Mouse (Mus musculus) layer of hippocampus, postnatal 25 days (tissue): Measurements from ENCODE around the gene Slc16a5. TPM values are rescaled to one million over a fixed set of nuclear protein-coding genes. Genes with fewer than 3 reads are reported as not detected.

Experiments
- DNase-seq, 2 experiments: peaks; one replicate each; pipeline ENCODE4 v3.0.0; 2022; ENCODE audit warnings: mixed read lengths in 2 of 2, low spot score in 1 of 2; ENCODE audit errors: extremely low spot score in 1 of 2
- total RNA-seq, 2 experiments: library from RNA; stranded (reverse); gene quantifications; 2 replicates each; pipeline ENCODE4 v1.2.3; 2021

The Slc16a5 gene
- not detected for total RNA-seq

DNA sequence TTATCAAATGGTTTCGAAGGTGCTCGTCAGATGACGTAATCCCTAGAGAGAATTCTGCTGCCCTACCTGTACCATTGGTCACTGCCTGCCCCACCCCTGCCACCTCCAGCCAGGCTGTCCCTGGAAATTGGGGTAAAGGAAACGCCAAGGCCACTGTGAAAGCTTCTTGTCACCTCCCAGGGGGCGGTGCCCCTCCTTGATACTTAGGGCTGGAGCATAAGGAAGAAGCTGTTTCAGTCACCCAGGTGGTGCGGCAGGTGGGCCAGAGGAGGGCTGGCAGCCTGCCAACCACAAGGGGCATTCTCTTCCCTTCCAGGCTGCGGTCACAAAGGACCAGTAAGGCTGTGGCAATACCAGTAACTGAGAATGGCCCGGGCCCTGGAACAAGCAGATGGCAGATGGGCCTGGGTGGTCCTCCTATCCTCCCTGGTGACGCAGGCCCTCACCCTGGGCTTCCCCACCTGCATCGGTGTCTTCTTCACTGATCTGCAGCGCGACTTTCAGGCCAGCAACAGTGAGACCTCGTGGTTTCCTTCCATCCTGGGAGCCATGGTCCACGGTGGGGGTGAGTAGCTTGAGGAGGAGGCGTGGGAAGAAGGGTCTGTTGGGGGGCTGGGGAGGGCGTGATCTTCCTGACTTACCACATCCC lies at the start of gene Slc16a5:
TSS of gene Slc16a5 (plus strand) at position 232 of the 649 bp plus-strand sequence.
- no peak for DNase-seq

GRCm38 (mm10) chr11:115419531-115420237 lies 42.6 kb upstream of the Slc16a5 start, which contains the start of the genes Atp5h and Kctd2:
Gene Atp5h, minus strand, starts transcription at chr11:115419962.
Gene Kctd2, plus strand, starts transcription at chr11:115420128.
- DNase-seq, result peak; percentile 80 to 91

DNA sequence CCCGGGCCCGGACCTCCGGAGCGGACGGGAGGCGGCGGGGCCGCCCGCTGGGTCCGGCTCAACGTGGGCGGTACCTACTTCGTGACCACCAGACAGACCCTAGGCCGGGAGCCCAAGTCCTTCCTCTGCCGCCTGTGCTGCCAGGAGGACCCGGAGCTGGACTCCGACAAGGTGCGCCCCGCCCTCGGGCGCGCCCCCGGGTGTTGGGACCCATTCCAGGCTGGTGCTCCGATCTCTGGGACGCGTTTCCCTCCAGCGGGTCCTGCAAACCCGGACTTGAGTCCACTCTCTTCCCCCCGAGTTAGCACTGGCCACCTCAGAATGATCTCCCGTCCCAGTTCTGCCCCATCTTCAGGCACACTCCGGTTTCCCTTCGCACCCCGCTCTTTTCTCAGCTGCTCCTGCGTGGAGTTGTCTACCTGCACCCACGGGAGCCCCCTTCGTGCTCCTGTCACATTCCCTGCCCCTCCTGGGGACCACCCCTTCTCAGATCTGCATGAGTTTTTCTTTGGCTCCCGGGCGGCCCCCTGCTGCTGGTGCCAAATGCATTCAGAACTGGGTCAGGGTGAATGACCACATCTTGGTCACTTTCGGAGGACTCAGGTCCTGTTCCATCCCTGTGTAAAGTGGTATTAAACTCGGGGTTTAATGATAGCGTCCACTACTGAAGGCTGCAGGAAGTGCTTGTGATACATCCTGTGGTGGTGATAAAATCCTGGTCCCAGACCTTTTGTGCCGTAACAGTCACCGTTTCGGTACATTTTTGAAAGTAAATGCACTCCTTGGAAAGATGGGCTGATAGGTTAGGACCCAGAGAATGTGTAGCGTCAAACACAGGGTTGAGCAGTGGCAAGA lies 41.7 kb upstream of the Slc16a5 start:
- peak; percentile 40 to 53 for DNase-seq

DNA sequence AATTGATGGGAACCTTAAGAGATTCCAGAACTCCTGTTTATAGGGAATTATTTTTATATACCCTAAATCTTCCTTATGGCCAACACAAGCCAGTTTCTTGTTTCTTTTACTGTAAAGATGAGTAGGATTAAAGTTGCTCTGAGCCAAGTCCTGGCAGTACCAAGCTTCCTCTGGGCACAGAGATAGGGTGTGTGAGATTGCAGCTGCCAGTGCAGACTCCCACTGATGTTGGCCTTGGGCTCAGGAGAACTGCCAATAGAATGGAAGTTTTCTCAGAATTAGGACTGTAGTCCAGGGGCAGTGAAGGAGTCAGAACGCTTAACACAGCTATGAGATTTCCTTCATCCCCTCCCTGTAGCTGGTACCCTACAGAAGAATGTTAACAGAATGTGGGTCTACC lies 40.9 kb upstream of the Slc16a5 start:
- DNase-seq, result no peak

DNA sequence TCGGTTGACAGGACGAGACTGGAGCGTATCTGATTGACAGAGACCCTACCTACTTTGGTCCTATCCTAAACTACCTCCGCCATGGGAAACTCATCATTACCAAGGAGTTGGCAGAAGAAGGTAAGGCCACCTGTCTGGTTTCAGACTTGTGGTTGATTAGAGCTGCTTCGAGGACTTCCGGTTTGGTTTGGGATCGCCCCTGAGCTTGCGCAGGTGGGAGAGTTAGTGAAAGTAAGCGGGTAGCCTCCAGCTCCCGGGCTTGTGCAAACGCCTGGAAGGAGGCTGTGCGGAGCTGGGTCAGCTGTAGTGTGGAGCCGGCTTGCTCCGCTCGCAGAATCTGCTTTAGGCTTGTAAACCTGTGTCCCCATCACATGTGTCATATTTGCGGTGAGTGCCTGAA lies 40.3 kb upstream of the Slc16a5 start:
- no peak for DNase-seq

- DNase-seq, result no peak
These were observed 39.2 kb upstream of the Slc16a5 start for GRCm38 (mm10) chr11:115423091-115423490.

DNA sequence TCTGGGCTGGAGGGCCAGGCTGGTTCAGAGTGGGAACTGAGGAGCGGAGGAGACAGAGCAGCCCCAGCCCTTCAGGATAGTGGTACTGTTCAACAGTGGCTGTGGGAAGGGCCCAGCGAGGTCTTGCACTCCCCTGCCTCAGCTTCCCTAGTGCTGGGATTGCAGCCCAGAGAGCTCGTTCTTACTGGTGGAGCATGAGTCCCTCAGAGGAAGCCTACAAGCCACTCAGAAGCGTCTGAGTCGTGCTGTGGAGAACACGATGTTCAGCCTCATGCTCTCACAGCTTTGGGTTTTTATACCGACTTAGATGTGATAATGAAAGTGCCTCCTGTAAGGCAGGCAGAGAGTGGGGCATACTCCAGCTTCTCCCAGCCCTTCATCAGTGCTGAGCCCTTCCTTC lies 37.6 kb upstream of the Slc16a5 start:
- DNase-seq, result no peak

DNA sequence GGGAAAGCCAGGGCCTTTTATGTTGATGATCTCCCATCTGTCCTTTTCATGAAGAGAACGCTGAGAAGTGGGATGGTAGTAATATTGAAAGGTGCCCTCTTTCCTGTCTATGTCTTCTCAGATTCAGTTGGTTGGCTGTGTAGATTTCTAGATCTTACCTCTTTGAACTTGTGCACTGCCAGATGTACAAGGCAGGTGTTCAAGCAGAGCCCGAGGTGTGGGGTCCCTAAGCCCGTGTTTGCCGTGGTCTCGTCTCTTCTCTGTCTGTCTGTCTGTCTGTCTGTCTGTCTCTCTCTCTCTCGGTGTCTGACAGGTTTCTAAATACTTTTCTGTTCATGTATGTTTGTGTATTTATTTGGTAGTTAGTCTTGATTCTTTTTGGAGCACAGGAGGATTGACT lies 36.6 kb upstream of the Slc16a5 start:
- no peak for DNase-seq

DNA sequence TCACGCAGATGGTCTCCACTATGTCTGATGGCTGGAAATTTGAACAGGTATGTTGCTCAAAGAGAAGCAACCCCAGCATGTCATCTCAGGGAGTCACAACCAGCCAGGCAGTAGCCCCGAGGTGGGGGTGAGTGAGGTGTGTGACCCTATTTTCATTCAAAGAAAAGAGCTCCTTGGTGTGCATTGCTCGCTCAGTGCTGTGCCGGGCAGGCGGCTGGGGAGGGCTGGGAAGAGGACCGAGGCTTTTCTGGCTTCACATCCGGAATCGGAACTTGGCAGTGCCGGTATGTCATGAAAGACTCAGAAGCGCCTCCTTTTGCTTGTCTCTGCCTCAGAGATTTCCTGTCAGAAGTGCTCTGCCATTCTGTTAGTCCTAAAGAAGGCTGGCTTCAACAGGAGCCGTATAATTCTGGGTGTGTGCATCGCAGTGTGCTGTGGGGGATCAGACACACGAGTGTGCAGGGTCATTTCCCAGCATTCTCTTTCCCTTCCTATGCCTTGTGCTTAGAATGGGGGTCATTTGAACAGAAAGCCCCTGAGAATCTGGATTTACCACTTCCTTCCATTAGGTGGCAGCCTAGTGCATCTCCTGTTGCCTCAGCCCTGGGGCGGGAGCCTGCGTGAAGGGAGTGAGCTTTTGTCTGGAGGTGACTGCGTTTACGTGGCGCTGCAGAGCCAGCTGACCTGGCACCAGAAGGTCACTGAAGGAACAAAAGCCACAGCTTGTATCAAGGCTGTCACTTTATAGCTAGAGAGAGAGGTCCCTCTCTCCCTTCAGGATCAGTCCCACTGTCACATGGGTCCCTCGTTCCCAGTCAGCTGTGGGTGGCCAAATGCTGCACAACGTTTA lies 34.6 kb upstream of the Slc16a5 start:
- peak; percentile 43 to 55 for DNase-seq

DNA sequence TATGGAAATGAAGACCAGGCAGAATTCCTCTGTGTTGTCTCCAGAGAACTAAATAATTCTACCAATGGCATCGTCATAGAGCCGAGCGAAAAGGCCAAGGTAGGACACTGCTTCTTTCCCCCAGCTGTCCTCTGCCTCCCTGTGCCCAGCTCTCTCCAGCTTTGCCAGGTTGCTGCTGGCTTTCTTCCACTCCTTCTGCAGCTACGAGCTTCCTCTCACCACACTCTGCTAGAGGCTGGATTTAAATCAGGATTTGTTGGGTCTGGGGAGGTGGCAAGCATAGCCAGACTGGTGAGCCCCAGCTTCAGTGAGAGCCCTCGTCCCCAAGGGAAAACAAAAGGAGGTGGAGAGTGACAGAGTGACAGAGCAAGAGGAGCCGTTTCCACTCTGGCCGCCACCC lies 33.0 kb upstream of the Slc16a5 start:
- DNase-seq, result no peak

- no peak for DNase-seq
These were observed 31.7 kb upstream of the Slc16a5 start for GRCm38 (mm10) chr11:115430561-115430960.

DNA sequence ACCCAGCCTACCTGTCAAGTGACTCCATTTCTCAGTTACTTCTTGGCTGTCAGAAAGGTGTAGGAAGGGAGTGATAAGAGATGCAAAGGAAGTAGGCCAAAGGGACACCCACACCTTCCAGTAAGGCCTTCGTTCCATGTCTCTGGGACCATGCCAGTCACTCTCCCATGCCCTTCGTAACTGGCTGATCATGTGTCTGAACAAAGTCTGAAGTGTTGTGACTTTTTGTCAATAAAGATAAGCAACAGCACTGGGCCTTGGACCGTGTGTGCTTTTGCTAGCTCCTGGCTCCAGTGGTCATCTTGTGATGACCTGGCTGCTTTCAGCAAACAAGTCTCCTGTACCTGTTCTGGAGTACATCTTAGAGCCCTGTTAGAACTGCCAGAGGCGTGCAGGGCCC lies 29.5 kb upstream of the Slc16a5 start:
- no peak for DNase-seq

GRCm38 (mm10) chr11:115433342-115433741 lies 28.9 kb upstream of the Slc16a5 start:
- no peak for DNase-seq

GRCm38 (mm10) chr11:115435596-115436337 lies 26.5 kb upstream of the Slc16a5 start:
- DNase-seq, result peak in 1 of 2 experiments; percentile 36

- DNase-seq, result no peak
These were observed 24.6 kb upstream of the Slc16a5 start for GRCm38 (mm10) chr11:115437571-115438122.

- no peak for DNase-seq
These were observed 22.9 kb upstream of the Slc16a5 start for GRCm38 (mm10) chr11:115439326-115439725.

DNA sequence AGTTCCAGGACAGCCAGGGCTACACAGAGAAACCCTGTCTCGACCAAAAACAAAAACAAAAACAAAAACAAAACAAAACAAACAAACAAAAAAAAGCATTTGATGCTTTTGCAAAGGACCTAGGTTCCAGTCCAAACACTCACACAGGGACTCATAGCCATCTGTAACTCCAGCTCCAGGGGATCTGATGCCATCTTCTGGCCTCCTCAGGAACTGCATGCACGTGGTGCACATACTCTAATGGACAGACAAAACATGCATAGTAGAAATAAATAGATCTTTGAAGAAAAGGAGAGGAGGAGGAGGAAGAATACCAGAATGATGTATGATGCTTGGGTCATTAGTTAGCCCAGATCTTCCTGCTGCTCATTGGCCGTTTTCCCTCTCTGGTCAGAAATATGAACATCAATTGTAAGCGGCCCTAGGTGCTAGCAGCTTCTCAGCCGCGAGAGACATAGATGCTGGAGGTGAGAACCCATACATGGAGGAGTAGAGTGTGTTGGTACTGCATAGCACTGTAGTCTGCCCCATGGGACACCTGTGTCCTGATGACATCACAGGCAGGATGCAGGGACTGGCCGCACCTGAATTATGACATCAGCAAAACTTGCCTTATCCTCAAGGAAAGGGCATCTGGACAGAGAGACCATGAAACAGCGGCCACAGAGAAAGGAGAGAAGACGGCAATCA lies 22.2 kb upstream of the Slc16a5 start, which contains the start of gene Trim80:
TSS of gene Trim80 (plus strand) at position 640 of the 690 bp plus-strand sequence.
- DNase-seq, result no peak

- DNase-seq, result no peak
These were observed 20.9 kb upstream of the Slc16a5 start for GRCm38 (mm10) chr11:115441417-115441816.
